Mouse (Mus musculus) embryonic facial prominence, embryonic 12.5 days (tissue): Measurements from ENCODE around the gene Gpc6. TPM values are rescaled to one million over a fixed set of nuclear protein-coding genes. Genes with fewer than 3 reads are reported as not detected.

Experiments used
- ATAC-seq: fragments of 200-750 bp; cut with Nextera tagmentation; 2 replicates; pipeline ENCODE4 v1.8.0; 2017; ENCODE audit not compliant: insufficient number of reproducible peaks, insufficient read depth, low FRiP score, low TSS enrichment
- H3K27ac ChIP-seq: fragments of 300-500 bp; sonication (generic); 2 replicates; pipeline ENCODE4 v1.5.1; 2016; ENCODE audit warnings: mild to moderate bottlenecking
- H3K27me3 ChIP-seq: fragments of 300-500 bp; sonication (generic); 2 replicates; pipeline ENCODE4 v1.6.1; 2016; ENCODE audit warnings: mild to moderate bottlenecking, moderate library complexity
- H3K36me3 ChIP-seq: fragments of 300-500 bp; sonication (generic); 2 replicates; pipeline ENCODE4 v1.6.1; 2016; ENCODE audit warnings: mild to moderate bottlenecking
- H3K4me1 ChIP-seq: fragments of 300-500 bp; sonication (generic); 2 replicates; pipeline ENCODE4 v1.6.1; 2016
- H3K4me2 ChIP-seq: fragments of 300-500 bp; sonication (generic); replicated peaks from 2 replicates; pipeline ENCODE4 v1.6.1; 2016; ENCODE audit warnings: mild to moderate bottlenecking, moderate library complexity
- H3K4me3 ChIP-seq: fragments of 300-500 bp; sonication (generic); 2 replicates; pipeline ENCODE4 v1.5.1; 2016; ENCODE audit warnings: mild to moderate bottlenecking
- H3K9ac ChIP-seq: fragments of 300-500 bp; sonication (generic); 2 replicates; pipeline ENCODE4 v1.6.1; 2016; ENCODE audit warnings: mild to moderate bottlenecking, moderate library complexity
- H3K9me3 ChIP-seq: fragments of 300-500 bp; sonication (generic); 2 replicates; pipeline ENCODE4 v1.6.1; 2016; ENCODE audit warnings: mild to moderate bottlenecking, moderate library complexity
- WGBS: fragments of 180-500 bp; shearing (Covaris S2); methylation state at CpG from one replicate; pipeline ENCODE4 v1.1.7; 2016; 5-methylcytosine and 5-hydroxymethylcytosine counted together
- polyA plus RNA-seq: library from polyadenylated mRNA; unstranded; fragments of >200 nt; fragmentation: Nextera tagmentation; extraction: Ambion mirVana; gene quantifications from 2 replicates; pipeline ENCODE4 v1.2.1, GENCODE M21; 2016

Gpc6 gene
- polyA plus RNA-seq = 74.0 and 76.9 TPM in 2 replicates

- ATAC-seq = peak; percentile 68
- Histone ChIP-seq H3K9ac (peak within 1 kb of the TSS; percentile 92), H3K27me3 (no peaks in the 10 kb centered on the region), H3K27ac (peak within 1 kb of the TSS; percentile 99), H3K4me1 (peaks cover 8% of the 10 kb centered on the region; the same call in 1 of the 2 replicates), H3K9me3 (no peaks in the 10 kb centered on the region), H3K4me3 (peak within 1 kb of the TSS; percentile 85), H3K36me3 (no peaks in the 10 kb centered on the region), H3K4me2 (peak within 1 kb of the TSS; percentile 62)
- under 1% methylated on average over 38 of the region's 38 CpGs for WGBS
These were observed at the start of gene Gpc6 for GRCm38 (mm10) chr14:116924876-116925601. Gene Gpc6 (plus strand): TSS chr14:116925315.

- no peak overlapping the region for H3K4me3 ChIP-seq
- H3K4me1 ChIP-seq = no peaks in the 10 kb centered on the region
- H3K4me2 ChIP-seq = no peak overlapping the region
- no peak overlapping the region for H3K9ac ChIP-seq
- 60% methylated on average over 7 of the region's 7 CpGs for WGBS
- ATAC-seq = no peak
- H3K9me3 ChIP-seq = no peaks in the 10 kb centered on the region
- H3K27ac ChIP-seq = no peak overlapping the region
- H3K36me3 ChIP-seq = no peaks in the 10 kb centered on the region
- no peaks in the 10 kb centered on the region for H3K27me3 ChIP-seq
These were observed 42.6 kb upstream of the Gpc6 start for GRCm38 (mm10) chr14:116882480-116883044.

GRCm38 (mm10) chr14:116894316-116894715, 30.8 kb upstream of the Gpc6 start:
- WGBS = 70% methylated on average over 3 of the region's 3 CpGs
- ATAC-seq = no peak

GRCm38 (mm10) chr14:116897971-116898370, 27.1 kb upstream of the Gpc6 start:
- Histone ChIP-seq H3K4me1 (no peaks in the 10 kb centered on the region), H3K27me3 (no peaks in the 10 kb centered on the region), H3K27ac (no peak overlapping the region), H3K4me3 (no peak overlapping the region), H3K4me2 (no peak overlapping the region), H3K9ac (no peak overlapping the region), H3K9me3 (no peaks in the 10 kb centered on the region), H3K36me3 (no peaks in the 10 kb centered on the region)
- ATAC-seq = no peak
- WGBS = 38% methylated on average over 1 of the region's 1 CpGs

More at GRCm38 (mm10) chr14:116894316-116894715, 30.8 kb upstream of the Gpc6 start:
- Histone ChIP-seq H3K9ac (no peak overlapping the region), H3K4me1 (no peaks in the 10 kb centered on the region), H3K36me3 (no peaks in the 10 kb centered on the region), H3K27me3 (no peaks in the 10 kb centered on the region), H3K9me3 (no peaks in the 10 kb centered on the region), H3K4me3 (no peak overlapping the region), H3K27ac (no peak overlapping the region), H3K4me2 (no peak overlapping the region)

- Histone ChIP-seq H3K4me1 (no peaks in the 10 kb centered on the region), H3K9ac (no peak overlapping the region), H3K4me2 (no peak overlapping the region), H3K4me3 (no peak overlapping the region), H3K27ac (no peak overlapping the region), H3K27me3 (no peaks in the 10 kb centered on the region), H3K9me3 (no peaks in the 10 kb centered on the region), H3K36me3 (no peaks in the 10 kb centered on the region)
- no peak for ATAC-seq
- 87% methylated on average over 1 of the region's 1 CpGs for WGBS
These were observed 13.3 kb upstream of the Gpc6 start for GRCm38 (mm10) chr14:116911768-116912167.

- no peaks in the 10 kb centered on the region for H3K9me3 ChIP-seq
- no peak overlapping the region for H3K4me3 ChIP-seq
- H3K27me3 ChIP-seq = no peaks in the 10 kb centered on the region
- no peak for ATAC-seq
- H3K4me2 ChIP-seq = peak overlapping the region; percentile 5
- H3K36me3 ChIP-seq = no peaks in the 10 kb centered on the region
- 0 out of 2 replicates have a peak, but pooled peaks cover 4% of the 10 kb centered on the region for H3K4me1 ChIP-seq
- 32% methylated on average over 6 of the region's 6 CpGs for WGBS
- H3K27ac ChIP-seq = no peak overlapping the region
- no peak overlapping the region for H3K9ac ChIP-seq
These were observed 8.2 kb upstream of the Gpc6 start for GRCm38 (mm10) chr14:116916874-116917273.

- WGBS = 24% methylated on average over 2 of the region's 2 CpGs
- peaks cover 8% of the 10 kb centered on the region; the same call in 1 of the 2 replicates for H3K4me1 ChIP-seq
- H3K4me3 ChIP-seq = no peak overlapping the region
- H3K27ac ChIP-seq = 0 out of 2 replicates have a peak overlapping the region, but pooled peaks have one; percentile 12
- no peaks in the 10 kb centered on the region for H3K9me3 ChIP-seq
- no peaks in the 10 kb centered on the region for H3K27me3 ChIP-seq
- ATAC-seq = no peak
- H3K4me2 ChIP-seq = peak overlapping the region; percentile 62
- H3K9ac ChIP-seq = no peak overlapping the region
- no peaks in the 10 kb centered on the region for H3K36me3 ChIP-seq
These were observed 849 bp upstream of the Gpc6 start for GRCm38 (mm10) chr14:116924266-116924665.

GRCm38 (mm10) chr14:116925691-116926403, 732 bp downstream of the Gpc6 start:
- peak; percentile 57 for ATAC-seq
- Histone ChIP-seq H3K4me1 (peaks cover 8% of the 10 kb centered on the region; the same call in 1 of the 2 replicates), H3K9me3 (no peaks in the 10 kb centered on the region), H3K9ac (peak overlapping the region; percentile 92), H3K27ac (peak overlapping the region; percentile 99), H3K36me3 (no peaks in the 10 kb centered on the region), H3K4me3 (peak overlapping the region; percentile 85), H3K4me2 (peak overlapping the region; percentile 62), H3K27me3 (no peaks in the 10 kb centered on the region)
- WGBS = under 1% methylated on average over 57 of the region's 58 CpGs

DNA sequence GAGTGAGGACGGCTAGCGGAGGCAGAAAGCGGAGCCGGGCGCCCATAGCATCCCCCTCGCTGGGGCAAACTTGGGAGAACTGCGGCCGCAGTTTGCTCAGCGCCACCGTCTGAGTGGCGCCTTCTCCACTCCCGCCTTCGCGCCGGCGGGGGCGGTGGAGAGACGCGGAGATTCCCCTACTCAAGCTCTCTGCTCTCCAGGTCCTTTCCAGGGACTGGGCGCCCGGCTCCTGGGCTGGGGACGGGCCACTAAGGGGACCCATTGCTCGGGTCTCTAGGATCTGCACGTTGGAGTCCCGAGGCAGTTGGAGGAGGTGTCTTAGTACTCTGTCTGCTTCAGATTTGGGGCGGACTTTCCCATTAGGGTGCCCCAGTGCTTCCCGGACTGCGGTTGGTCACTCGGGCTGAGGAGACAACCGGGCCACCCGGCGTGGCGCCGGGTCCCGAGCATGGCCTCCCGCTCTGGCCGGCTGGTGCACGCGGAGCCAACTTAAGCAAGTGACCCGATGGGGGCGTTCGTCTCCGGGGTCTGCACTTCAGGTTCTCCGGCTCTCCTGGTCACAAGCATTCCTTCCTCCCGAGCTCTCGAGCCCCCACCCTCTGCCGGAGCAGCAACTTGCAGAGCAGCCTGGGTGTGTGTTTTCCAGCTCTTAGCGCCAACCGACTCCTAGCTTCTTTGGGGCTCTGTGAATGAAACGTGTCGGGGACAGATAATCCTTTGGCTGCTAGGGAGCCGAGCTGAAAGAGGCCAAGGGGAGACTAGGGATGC, 1.5 kb downstream of the Gpc6 start:
- peak overlapping the region; percentile 62 for H3K4me2 ChIP-seq
- H3K9ac ChIP-seq = peak overlapping the region; percentile 92
- H3K4me1 ChIP-seq = peaks cover 8% of the 10 kb centered on the region; the same call in 1 of the 2 replicates
- under 1% methylated on average over 52 of the region's 52 CpGs for WGBS
- ATAC-seq = peak; percentile 78
- no peaks in the 10 kb centered on the region for H3K9me3 ChIP-seq
- peak overlapping the region; percentile 85 for H3K4me3 ChIP-seq
- H3K27me3 ChIP-seq = no peaks in the 10 kb centered on the region
- H3K27ac ChIP-seq = peak overlapping the region; percentile 99
- H3K36me3 ChIP-seq = no peaks in the 10 kb centered on the region

DNA sequence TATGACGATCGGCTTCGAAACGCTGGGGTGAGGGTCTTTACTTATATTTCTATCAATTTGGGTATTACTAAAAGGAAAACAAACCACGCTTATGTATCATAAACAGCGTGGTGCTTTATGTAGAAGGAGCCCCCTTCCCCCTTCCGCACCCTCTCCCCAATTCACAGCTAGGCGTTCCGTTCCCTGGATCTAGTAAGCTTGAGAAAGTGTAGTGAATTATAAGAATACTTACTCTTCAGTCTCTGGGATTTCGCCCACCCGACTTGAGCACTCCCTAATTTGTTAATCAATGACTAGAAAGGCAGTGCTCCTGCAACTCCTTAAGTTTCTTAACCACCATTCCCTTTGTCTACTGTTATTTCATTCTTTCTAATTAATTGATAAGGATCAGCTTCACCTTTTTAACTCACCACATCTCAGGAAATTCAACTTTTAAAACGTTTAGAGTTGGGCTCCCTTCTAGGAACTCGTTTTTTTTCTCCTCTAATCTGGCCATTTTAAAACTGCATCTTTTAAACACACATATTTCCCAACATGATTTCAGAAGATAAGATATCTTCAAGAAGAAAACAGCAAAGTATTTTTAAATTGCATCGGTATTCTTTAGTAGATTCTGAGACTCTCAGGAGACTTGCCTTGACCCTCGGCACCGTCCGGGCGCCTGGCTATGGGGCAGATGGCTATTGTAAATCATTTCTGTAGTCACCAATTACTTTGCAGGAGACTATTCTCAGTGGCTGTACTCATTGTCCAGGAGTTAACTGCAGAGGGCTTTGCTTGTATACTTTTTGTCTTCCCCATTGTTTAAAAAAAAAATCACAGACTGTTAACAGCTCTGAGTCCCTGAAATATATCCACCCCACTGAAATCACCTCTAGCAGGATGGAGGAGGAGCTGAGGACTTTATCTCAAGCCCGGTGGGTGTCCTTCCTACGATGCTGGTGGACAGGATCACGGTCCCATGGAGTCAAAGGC, 2.5 kb downstream of the Gpc6 start:
- Histone ChIP-seq H3K36me3 (no peaks in the 10 kb centered on the region), H3K9ac (peak overlapping the region; percentile 92), H3K4me3 (peak overlapping the region; percentile 85), H3K4me1 (peaks cover 8% of the 10 kb centered on the region; the same call in 1 of the 2 replicates), H3K27me3 (no peaks in the 10 kb centered on the region), H3K4me2 (peak overlapping the region; percentile 62), H3K27ac (peak overlapping the region; percentile 99), H3K9me3 (no peaks in the 10 kb centered on the region)
- ATAC-seq = no peak
- under 1% methylated on average over 21 of the region's 21 CpGs for WGBS
